Mouse (Mus musculus) erythroblast, embryonic 14.5 days (primary cell): ENCODE data around the gene Nr1h3.

Experiments
- GATA1 ChIP-seq: IDR thresholded peaks from 2 replicates; pipeline ENCODE4 v1.6.1; 2012; ENCODE audit warnings: low read length, inconsistent platforms, mixed read lengths
- TAL1 ChIP-seq: IDR thresholded peaks from 3 replicates; pipeline ENCODE4 v1.6.1; 2012; ENCODE audit warnings: low read length, inconsistent platforms, mixed read lengths

DNA sequence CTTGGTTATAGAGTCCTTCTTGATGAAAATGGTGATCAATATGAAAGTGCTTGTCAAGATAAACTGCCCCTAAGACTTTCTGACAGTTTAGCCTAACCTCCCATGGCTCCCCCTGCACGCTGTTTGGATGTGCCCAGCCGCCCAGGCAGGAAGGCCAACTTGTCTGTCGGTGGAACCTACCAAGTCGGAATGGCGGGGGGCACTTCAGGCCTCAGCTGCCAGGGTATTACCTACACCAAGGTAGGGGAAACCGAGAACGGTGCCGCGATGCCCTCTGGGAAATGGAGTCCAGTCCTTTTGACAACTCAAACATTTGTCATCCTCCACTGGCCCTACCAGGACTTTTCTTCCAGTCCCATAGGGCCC lies 19.5 kb downstream of the Nr1h3 start:
- TF ChIP-seq GATA1 (no peak), TAL1 (no peak)
